Mouse (Mus musculus): ENCODE data around the gene Rasgrf1. TPM values are rescaled to one million over a fixed set of nuclear protein-coding genes. Genes with fewer than 3 reads are reported as not detected.

Rasgrf1 gene
- total RNA-seq, 2 experiments from 2014 or later, result 0.04 to 0.11 TPM

DNA sequence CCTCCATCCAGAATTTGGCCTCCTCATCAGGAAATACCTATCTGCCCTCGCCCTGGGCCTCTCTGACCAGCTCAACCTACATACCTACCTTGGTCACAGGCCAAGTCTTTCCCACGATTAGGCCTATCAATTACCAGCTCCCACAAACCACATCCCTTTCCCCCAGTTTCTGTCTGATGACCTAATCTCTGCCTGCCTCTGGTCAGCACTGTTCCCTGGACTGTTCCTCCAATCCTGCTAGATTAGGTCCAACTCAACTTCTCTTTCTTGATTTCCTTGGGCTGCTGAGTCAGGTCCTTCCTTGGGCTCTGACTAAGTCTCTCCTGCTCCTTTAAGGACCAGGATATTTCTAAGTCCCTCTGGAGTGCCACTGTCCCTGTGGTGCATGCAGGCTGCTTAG, 157.6 kb downstream of the Rasgrf1 start:
- intact Hi-C loops (cut with DNase I; ENCODE audit: low total_unique reads), result no loop called here
- DNase-seq, result no peak

DNA sequence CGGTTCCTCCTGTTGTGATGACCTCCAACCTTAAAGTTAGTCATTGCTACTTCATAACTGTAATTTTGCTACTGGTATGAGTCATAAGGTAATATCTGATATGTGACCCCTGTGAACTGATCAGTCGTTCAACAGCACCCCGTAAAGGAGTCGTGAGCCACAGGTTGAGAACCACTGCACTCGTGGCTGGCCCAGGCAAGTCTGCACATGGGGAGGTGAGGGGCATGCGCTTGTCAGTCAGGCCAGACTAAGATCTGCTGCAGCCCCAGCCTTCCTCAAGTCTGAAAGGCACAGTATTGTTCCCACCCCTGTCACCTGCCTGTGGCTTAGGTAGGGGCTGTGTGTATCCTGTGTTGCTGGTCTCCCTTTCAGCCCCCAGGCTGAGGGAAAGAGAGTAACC, 159.1 kb downstream of the Rasgrf1 start:
- intact Hi-C loops (cut with DNase I; ENCODE audit: low total_unique reads), result no loop called here
- no peak for DNase-seq

DNA sequence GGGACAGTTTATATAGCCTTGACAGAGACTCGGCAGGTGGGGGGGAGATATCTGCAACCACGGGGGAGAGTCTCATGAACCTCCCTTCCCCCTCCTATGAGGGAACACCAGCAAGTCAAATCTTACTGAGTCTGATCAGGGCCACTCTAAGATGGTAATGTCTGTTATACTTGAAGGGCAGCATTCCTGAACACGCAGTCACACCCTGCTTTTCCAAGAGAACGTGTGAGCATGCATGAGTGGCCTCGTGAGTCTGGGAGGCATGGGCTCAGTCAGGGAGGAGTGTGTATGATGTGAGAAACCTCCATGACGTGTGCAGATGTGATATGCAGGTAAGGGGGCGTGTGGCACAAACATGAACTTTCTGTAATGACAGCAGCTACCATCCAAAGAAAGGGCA, 159.8 kb downstream of the Rasgrf1 start:
- intact Hi-C loops (cut with DNase I; ENCODE audit: low total_unique reads), result no loop called here

DNA sequence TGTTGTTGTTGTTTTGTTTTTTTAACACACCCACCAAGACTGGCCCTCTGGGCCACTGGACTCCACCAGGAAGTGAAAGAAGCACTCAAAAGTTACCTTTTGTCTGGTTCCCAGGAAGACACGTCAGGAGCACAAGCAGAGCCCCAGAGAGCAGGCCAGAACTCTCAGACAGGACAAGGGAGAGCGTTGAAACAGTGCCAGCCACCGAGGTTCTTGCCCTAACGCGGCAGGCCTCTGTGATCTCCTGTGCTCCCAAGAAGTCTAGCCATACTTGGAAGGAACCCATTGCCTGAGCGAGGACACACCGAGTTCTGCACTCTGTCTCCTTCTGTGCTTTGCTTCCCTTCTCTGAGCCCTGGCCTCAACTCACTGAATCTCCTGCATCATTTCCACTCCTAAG, 160.5 kb downstream of the Rasgrf1 start:
- DNase-seq, result no peak
- intact Hi-C loops (cut with DNase I; ENCODE audit: low total_unique reads), result loop anchor here (10.0 kb wide), 1 partner anchor 95 kb away; no protein-coding TSS in a partner anchor

More for the DNA sequence above, 159.8 kb downstream of the Rasgrf1 start:
- DNase-seq, result no peak

DNA sequence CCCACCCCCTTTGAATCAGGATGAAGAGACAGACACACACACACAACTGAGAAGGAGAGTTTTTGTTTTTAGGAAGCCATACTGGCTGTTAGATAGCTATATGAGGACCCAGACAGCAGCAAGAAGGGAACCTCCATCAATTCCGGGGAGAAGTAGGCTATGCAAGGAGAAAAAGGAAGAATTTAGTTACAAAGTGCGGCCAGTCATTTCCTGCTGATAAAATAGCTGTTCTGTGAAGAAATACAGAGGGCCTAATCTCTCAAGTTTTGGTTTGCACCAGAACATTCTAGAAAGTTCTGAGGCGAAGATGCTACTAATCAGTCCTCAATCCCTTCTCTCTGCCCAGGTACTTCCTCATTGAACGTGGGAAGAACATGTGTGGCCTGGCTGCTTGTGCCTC, 165.6 kb downstream of the Rasgrf1 start:
- intact Hi-C loops (cut with DNase I; ENCODE audit: low total_unique reads), result loop anchor here (5.0 to 10.0 kb wide), 2 partner anchors 101 to 248 kb away; no protein-coding TSS in a partner anchor
- DNase-seq, result no peak

DNA sequence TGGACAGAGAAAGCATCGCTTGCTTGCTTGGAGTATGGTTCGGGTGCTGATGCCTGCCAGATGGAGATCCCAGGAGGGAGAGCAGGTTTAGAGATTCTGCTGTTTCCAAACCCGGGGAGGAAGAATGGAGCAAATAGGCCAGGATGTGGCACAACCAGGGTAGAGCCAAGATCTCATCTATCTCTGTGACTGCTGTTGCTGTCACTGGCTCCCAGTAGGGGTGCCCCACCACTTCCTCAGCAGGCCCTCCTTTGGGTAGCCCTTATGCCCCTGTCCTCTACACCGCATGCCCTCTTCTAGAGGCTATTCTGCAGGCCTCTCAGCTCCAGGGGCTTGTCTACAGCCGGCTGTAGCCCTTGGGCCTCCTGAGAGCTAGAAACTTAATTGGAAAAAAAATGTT, 166.4 kb downstream of the Rasgrf1 start:
- intact Hi-C loops (cut with DNase I; ENCODE audit: low total_unique reads), result loop anchor here (5.0 to 10.0 kb wide), 2 partner anchors 101 to 249 kb away; no protein-coding TSS in a partner anchor

More for the DNA sequence above, 166.4 kb downstream of the Rasgrf1 start:
- no peak for DNase-seq

Other genes starting within 250 kb of the Rasgrf1 start
- 10 to 100 TPM; 24.0 to 31.5 TPM for gene Tmed3, start 204.8 kb upstream of the Rasgrf1 start, total RNA-seq (2021)
- gene Ankrd34c, start 171.4 kb upstream of the Rasgrf1 start, total RNA-seq (2021), result not detected
- 10 to 100 TPM; 20.9 to 22.6 TPM for gene Ctsh, start 144.2 kb downstream of the Rasgrf1 start, total RNA-seq (2021)
- gene Morf4l1, start 204.9 kb downstream of the Rasgrf1 start, total RNA-seq (2021), result 100 to 1,000 TPM; 156 to 165 TPM

Data from gastrocnemius, postnatal 14 days (tissue).